Mouse (Mus musculus): ENCODE results near the gene Rassf2.

Gene Rassf2

DNA sequence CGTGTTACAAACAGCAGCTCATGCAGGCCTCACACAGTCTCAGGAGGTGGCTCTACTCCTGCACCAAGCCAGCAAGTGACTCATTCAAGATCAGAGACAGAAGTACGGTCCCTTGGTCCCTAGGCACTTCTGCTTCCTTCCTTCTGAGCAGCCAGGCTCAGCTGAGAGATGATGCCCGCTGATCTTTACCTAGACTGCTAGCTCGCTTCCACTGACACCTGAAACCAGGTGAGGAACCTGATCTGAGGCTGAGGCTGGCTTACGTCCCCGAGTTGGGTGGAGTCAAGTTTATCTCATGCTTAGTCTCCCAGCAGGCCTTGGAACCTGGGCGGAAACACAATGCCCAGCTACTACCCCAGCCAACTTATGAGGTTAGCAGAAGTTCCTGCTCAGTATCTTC is 9.8 kb upstream of the Rassf2 start:
- in situ Hi-C loops (cut with MboI; ENCODE audit: low pct_unique_long_range_greater_than_20kb in 1 of 2, low sequenced_read_pairs in 2 of 2, unreplicated experiment in 1 of 2): no loop called here

DNA sequence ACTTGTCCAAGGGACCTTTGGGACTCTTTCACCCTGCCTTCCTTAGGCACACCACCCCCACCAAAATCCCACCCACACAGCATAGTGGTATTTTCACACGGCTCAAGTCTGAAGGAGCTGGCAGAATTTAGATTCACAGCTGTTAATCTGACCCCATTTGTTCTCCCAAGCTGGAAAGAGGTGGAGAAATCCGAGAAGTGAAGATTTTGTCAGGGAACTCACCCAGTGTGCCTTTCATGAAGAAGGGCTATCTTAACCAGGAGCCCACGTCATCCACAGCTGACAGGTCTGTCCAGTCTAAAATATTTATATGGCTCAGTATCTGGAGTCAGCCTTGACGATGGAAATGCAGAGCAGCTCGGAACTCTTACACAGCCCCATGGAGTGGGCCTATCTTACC is 6.3 kb upstream of the Rassf2 start:
- in situ Hi-C loops (cut with MboI; ENCODE audit: low pct_unique_long_range_greater_than_20kb in 1 of 2, low sequenced_read_pairs in 2 of 2, unreplicated experiment in 1 of 2): no loop called here

DNA sequence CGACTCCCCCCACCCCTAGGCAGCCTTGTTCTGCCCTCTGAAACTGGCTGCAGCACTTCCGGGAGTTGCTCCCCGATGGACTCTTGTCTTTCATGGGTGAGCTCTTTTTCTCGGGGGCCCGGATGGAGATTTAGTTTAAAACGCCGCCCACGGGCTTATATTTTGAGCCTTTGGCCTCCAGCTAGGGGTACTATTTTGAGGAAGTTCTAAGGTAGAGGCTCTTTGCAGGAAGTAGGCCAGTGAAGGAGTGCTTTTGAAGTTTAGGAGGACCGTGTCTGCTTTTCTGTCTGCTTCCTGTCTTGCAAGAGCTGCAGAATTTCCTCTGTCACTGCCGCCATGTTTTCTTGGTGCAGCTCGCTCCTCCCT is 5.4 kb upstream of the Rassf2 start:
- in situ Hi-C loops (cut with MboI; ENCODE audit: low pct_unique_long_range_greater_than_20kb in 1 of 2, low sequenced_read_pairs in 2 of 2, unreplicated experiment in 1 of 2): no loop called here

DNA sequence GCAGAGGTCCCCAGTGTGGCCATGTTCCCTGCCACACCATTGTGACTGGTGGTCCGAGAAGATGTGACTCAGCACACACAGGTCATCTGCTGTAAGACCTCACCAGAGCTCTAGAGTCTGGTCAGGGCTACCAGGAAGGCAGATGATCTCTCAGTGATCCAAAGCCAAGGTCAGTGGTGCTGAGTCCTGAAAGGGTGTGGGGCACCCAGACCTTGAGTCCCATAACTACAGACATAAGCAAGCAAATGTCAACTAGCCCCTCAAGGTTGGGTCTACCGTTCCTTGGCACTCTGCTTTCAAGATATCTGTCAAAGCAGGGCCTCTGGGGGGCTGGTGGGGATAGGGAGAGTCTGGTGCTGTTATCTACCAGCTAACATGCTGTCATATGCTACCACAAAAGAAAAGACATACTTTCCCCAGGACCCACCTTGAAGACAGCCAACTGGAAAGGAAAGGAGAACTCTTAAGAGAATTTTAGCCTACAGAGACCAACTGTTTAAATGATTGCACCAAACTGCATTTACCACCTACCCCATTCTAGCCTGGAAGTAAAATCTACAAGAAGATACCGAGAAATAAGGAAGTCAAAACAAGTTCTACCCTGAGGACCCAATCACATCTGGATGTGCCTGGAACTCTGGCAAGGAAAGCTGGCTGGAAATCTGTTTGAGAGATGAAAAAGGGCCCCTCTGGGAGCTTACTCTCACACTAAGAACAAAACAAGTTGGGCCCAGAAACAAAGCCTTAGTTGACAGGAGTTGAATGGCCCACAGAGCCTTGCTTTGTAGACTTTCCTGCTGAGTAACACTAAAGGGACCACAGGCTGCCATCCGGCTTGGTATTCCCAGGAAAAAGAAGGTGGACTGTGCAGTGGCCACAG is 4.8 kb upstream of the Rassf2 start:
- in situ Hi-C loops (cut with MboI; ENCODE audit: low pct_unique_long_range_greater_than_20kb in 1 of 2, low sequenced_read_pairs in 2 of 2, unreplicated experiment in 1 of 2): no loop called here

DNA sequence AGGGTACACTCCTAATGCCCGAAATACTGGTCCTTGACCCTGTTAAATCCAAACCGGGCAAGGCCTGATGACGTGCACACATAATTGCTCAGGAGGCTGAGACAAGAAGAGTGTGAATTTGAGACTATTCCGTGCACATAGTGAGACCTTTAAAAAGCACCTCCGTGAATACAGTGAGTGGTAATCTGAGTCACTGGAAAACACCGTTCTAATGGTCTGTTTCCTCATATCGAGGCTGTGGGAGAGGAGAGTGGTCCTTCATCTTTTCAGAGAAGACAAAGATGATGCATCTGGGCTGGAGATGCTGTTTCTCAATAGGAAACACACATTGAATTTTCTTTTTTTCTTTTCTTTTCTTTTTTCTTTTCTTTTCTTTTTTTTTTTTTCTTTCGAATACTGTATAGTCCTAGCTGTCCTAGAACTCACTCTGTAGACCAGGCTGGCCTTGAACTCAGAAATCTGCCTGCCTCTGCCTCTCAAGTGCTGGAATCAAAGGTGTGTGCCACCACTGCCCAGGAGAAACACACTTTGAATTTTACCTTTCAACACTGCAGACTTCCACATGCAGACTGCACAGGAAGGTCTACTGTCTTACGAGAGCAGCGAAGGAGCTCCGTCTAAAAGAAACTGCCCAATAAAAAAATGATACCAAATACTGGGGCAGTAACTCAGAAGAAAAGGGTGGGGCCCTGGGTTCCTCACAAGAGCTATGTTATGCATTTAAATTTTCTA is 1.5 kb upstream of the Rassf2 start:
- in situ Hi-C loops (cut with MboI; ENCODE audit: low pct_unique_long_range_greater_than_20kb in 1 of 2, low sequenced_read_pairs in 2 of 2, unreplicated experiment in 1 of 2): no loop called here

DNA sequence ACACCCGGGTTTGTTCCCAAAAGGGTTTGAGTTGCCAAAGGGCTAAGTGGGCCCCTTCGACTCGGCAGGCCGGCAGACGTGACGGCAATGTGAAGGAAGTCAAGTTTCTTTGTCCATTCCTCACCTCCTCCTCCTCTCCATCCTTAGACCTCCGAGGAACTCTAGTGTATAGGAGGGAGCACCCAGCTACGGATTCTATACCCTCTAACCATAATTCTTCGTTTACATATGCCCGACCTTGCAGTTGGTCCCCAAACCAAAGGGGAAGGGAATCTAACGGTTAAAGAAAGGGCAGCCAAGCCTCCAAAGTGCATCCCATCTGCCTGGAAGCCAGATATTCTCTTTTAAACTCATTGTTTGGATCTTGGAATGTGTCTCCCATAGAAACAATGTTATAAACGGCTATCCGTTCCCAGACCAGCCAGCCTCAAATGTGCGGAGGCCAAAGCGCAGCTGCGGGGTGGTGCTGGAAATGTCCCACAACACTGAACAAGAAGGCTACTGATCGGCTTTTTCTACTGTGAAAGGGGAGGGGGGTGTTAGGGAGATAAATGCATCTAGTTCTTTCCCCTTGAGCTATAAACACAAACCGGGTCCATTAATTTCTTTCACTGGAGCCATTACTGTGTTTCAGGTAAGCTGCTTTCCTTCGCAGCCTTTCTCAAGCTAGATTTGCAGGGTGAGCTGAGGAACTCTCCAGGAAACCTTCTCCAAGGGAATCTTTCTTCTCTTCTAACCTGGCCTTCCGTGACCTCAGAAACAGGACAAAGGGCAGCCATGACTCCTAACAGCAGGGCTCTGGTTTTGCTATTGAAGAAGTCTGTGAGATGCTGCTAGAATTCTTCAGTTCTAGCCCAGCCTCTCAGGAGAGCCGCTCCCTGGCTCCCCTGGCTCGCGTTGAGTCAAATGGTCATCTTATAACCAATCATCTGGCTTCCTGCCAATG is 633 bp upstream of the Rassf2 start:
- in situ Hi-C loops (cut with MboI; ENCODE audit: low pct_unique_long_range_greater_than_20kb in 1 of 2, low sequenced_read_pairs in 2 of 2, unreplicated experiment in 1 of 2): no loop called here

DNA sequence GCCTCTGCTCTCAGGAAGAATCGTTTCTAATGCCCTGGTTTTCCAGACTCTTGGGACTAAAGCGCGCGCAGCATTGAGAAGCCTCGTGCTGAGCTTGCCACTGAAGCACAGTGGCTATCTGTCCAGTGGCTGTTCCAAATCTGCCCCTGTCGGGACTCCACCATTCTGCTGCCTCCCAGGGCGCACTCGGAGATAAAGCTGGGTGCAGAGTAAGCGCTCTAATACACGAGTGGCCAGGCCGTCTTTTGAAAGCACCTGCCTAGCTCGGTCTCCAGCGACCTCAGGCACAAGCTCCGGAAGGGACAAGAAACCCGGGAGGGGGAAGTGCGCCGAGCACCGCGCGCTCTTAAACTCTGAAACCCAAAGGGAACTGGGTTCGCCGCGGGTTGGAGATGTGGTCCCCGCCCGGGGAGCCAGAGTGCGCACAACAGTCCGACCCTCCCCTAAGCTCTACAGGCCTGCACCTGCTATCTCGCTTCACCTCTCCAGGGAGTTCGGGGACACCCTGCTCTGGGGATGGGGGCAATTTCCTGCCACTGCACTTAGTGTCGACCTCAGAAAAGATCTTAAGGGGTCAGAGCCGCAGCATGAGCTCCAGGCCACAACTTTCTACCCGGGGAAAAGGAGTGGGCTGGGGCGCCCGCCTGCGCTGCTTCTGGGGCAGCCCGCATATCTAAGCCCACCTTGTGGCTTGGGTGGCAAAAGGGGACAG is 1.0 kb downstream of the Rassf2 start:
- in situ Hi-C loops (cut with MboI; ENCODE audit: low pct_unique_long_range_greater_than_20kb in 1 of 2, low sequenced_read_pairs in 2 of 2, unreplicated experiment in 1 of 2): no loop called here

DNA sequence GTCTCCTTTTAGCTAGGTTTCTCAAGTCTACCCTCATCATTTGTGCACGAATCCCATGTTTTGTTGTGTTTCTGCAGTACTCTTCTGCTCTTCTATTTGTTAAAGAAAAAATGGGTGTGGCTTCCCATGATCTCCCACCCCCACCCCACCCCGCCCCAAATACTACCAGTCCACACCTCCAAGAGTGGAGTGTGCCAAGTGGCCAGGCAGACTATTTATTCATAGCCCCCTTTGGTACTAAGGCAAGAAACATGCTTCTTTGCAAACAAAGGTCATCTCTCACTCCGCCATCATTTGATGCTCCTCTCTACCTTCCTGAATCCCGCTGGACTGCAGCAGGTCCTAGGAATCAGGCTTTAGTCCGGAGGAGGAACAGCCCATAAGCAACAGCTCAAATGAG is 2.0 kb downstream of the Rassf2 start:
- in situ Hi-C loops (cut with MboI; ENCODE audit: low pct_unique_long_range_greater_than_20kb in 1 of 2, low sequenced_read_pairs in 2 of 2, unreplicated experiment in 1 of 2): no loop called here

DNA sequence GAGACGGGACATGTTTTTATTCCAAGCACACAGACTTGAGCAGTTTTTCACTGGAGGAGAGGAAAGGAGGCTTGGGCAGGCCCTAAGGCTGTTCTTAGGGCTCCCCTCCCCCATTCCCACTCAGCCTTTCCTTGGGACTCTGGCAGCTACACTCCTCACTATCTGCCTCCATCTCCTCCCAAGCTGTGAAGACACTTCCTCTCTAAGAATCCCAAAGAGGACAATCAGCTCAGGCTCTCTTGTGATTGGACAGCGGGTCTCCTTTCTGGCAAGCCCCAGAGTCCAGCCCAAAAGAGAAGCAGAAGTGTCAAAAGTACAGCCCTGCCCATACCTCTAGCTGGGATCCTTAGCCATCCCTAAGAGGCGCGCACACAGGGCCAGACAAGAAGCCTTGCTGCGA is 2.7 kb downstream of the Rassf2 start:
- in situ Hi-C loops (cut with MboI; ENCODE audit: low pct_unique_long_range_greater_than_20kb in 1 of 2, low sequenced_read_pairs in 2 of 2, unreplicated experiment in 1 of 2): no loop called here

DNA sequence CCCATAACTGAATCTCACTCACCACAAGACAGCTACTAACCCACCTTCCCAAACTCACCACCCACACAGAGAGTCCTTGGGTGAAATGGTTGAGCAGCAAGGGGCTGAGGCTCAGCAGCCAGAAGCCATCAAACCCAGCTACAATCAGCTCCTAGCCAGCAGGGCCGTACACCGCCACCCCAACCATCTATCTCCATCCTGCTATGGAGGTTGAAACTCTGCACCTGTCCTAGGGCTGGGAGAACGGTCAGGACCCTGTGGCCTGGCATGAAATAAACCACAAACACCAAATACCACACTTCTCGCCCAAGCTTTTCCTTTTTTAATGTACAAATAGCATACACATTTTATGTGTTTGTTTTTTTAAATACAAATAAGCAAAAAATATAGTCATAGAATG is 6.0 kb downstream of the Rassf2 start:
- in situ Hi-C loops (cut with MboI; ENCODE audit: low pct_unique_long_range_greater_than_20kb in 1 of 2, low sequenced_read_pairs in 2 of 2, unreplicated experiment in 1 of 2): no loop called here

DNA sequence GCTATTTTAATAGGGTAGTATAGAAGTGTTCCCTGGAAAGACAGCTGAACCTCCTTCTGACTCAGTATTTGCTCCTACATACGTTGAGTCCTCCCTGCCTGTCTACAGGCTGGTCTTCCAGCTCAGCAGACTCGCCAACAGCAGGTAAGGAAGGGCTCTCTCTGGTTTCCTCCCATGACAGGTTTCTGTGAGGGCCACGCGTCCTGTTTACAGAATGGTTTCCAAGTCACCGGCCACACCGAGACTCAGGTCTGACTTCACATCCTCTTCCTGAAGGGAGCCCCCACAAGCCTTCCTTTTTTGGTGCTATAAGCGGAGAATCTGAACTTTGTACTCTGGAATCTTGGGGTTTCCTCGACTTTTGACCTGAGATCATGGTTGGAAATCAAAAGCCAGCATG is 7.4 kb downstream of the Rassf2 start:
- in situ Hi-C loops (cut with MboI; ENCODE audit: low pct_unique_long_range_greater_than_20kb in 1 of 2, low sequenced_read_pairs in 2 of 2, unreplicated experiment in 1 of 2): no loop called here

DNA sequence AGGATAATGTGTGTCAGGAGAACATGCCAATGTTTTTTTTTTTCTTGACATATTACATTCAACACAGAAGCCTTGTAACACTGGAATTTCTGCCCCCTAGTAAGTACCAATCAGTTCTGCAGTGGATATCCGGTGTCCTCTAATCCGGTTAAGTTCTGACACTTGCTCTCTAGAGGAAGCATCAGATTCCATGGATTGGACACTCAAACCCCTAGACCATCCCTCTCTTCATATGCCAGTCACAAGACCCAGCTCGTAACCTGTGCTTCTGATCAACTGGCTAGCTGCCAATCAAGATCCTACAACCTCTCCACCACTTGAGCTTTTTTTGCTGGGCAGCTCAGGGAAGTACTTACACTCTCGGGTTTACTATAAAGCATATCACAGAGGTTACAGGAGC is 8.4 kb downstream of the Rassf2 start:
- in situ Hi-C loops (cut with MboI; ENCODE audit: low pct_unique_long_range_greater_than_20kb in 1 of 2, low sequenced_read_pairs in 2 of 2, unreplicated experiment in 1 of 2): no loop called here

DNA sequence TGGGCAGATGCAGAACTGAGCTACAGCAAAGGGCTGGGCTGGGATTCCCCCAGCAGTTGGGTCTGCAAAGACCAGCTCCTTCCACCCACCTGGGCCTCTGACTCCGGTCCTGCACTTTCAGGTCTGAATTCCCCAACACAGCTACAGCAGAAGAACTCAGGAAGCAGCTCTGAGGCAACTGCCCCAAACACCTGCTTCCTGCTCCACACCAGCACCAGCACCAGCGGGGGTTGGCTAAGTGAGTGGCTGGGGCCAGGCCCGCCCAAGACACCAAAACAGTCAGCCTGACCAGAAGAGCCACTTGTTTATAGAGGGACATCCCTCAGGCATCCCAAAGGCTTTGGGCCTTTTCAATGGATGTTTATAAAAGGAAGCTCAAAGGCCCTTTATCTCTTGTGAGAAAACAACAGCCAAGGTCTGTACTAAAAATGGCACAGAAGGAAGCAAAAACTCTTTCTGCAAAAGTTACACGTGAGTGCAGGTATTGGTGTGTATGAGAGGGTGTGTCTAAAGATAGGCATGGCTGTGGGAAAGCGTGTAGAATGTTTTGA is 9.0 kb downstream of the Rassf2 start:
- in situ Hi-C loops (cut with MboI; ENCODE audit: low pct_unique_long_range_greater_than_20kb in 1 of 2, low sequenced_read_pairs in 2 of 2, unreplicated experiment in 1 of 2): no loop called here

DNA sequence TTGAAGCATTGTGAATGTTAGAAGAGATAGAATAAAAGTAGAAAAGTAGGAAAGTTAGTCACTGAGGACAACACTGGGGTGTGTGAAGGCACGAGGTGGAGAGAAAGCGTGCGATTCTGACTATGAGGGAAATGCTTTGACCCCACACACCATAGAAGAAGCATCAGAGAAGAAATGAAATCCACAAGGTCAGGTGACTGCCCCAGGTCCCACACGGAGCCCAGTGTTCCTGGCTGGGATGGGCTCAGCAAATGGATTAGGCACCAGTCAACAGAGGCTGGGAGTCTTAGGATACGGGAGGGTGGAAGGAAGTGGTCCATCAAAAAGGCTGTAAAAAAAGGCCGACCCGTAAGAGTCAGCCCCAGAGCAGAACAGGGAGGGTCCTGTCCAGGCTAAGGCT is 9.6 kb downstream of the Rassf2 start:
- in situ Hi-C loops (cut with MboI; ENCODE audit: low pct_unique_long_range_greater_than_20kb in 1 of 2, low sequenced_read_pairs in 2 of 2, unreplicated experiment in 1 of 2): no loop called here

DNA sequence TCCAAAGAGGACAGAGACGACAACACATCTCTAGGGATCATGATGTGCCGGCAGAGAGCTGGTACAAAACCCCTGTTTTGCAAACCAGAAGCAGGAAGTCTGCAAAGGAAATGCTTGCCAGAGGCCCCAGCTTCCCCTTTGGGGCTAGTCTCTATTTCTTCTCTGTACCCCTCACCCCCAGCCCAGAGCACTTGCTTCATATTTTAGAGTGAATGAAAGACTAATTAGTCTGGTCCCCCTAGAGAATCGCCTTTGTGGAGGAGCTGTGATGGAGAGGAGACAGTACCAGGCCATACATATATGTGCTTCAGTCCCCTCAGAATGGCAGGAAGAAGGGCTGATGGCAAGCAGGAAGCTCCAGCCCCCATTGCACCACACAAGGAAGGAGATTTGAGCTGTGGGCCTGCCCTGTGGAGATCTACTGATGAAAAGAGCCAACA is 10.7 kb downstream of the Rassf2 start:
- in situ Hi-C loops (cut with MboI; ENCODE audit: low pct_unique_long_range_greater_than_20kb in 1 of 2, low sequenced_read_pairs in 2 of 2, unreplicated experiment in 1 of 2): no loop called here

DNA sequence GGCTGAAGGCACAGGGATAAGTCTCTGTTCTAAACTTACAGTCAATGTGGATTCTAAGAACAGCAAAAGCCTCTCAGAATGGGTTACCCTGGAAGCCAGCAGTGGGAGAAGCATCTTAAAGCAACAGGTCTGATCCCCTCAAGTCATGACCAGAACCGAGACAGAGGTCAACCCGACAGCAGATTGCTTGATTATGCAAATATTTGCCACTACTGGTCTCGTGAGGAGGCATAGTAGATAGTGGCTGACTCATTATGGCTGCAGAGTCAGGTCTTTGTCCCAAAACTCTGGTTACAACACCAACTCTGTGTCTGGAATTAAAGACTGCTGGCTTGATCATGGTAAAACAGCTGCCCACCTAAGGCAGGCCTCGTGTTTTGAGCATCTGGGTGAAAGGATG is 11.9 kb downstream of the Rassf2 start:
- in situ Hi-C loops (cut with MboI; ENCODE audit: low pct_unique_long_range_greater_than_20kb in 1 of 2, low sequenced_read_pairs in 2 of 2, unreplicated experiment in 1 of 2): no loop called here

DNA sequence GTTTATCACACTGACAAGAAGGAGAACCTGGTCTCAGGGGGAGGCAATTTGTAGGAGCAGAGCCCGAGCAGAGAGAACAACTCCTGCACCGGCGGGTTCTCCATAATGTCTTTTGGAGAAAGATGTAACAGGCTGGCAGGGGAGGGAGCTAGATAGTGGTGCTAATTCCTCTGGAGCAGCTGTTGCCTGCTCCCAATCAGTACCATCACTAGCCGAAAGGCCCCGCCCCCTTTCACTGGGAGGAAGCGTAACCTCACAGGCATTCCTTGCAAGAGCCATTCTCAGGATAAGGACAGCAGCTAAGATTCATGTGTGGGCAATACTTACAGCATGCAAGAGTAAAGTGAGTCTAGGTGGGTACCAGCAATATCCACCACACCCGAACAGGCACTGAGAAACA is 12.4 kb downstream of the Rassf2 start:
- in situ Hi-C loops (cut with MboI; ENCODE audit: low pct_unique_long_range_greater_than_20kb in 1 of 2, low sequenced_read_pairs in 2 of 2, unreplicated experiment in 1 of 2): no loop called here

DNA sequence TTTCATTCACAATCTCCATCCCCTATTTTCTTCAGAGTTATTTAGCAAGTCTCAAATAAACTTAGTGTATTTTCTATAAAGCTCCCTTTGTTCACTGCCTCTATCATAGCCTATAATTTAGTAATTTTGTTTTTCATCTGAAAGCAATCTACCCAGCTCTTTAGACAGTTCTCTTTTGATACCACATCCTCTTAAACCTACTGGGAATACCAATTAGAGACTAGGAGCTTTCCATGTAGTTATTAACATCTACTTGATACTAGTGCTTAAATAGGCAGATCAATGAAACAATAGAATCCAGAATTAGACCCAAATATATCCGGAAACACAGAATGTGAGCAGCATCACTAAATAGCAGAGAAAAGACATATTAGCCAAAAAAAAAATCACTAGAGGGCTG is 14.0 kb downstream of the Rassf2 start:
- in situ Hi-C loops (cut with MboI; ENCODE audit: low pct_unique_long_range_greater_than_20kb in 1 of 2, low sequenced_read_pairs in 2 of 2, unreplicated experiment in 1 of 2): no loop called here

Data from mouse embryonic stem cell (cell line).